In the genomic region with DNA sequence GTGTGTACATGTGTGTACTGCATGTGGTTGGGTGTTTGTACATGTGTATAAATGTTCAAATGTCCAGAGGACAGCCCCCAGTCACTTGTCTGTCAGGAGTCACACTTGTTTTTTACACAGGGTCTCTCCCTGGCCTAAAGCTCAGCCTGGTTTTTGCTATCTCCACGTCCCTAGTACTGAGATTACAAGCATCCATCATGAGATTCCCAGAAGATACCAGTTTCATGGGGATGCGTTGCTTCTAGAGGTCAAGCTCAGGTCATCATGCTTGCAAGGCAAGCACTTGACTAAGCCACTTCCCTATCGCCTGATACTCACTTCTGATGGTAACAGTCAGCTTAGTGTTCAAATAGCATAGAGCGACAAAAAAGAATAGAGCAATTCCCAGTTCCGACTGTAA, we compare ENCODE assay signal across 15 mouse cellular contexts.
"Had no signal": no experiment of that assay in that cellular context is flagged by ENCODE, and none has a peak within 500 bp of the region (broad histone marks: within the 10 kb centered on the region; RNA-seq: fewer than 3 reads in every experiment).

No protein-coding gene starts in this region.

- H3K36me3 ChIP-seq: kidney, embryonic 15.5 days; limb, embryonic 15.5 days; liver, embryonic 15.5 days; midbrain, embryonic 10.5 days; neural tube, embryonic 13.5 days had no signal

- H3K4me3 ChIP-seq: kidney, embryonic 15.5 days; limb, embryonic 15.5 days; liver, embryonic 15.5 days; midbrain, embryonic 10.5 days; neural tube, embryonic 13.5 days had no signal

- H3K27me3 ChIP-seq: kidney, embryonic 15.5 days; limb, embryonic 15.5 days; liver, embryonic 15.5 days; neural tube, embryonic 13.5 days had no signal

- DNase-seq: kidney, adult 18-20 months; kidney, postnatal 14 days; layer of hippocampus, postnatal 36 days; lung, embryonic 14.5 days; lung, postnatal 10 days; lung, postnatal 4 days; midbrain, embryonic 14.5 days; retina, postnatal 1 day; right cerebral cortex, postnatal 14 days; thymus, postnatal 36 days had no signal

- H3K27ac ChIP-seq: kidney, embryonic 15.5 days; limb, embryonic 15.5 days; liver, embryonic 15.5 days; midbrain, embryonic 10.5 days; neural tube, embryonic 13.5 days had no signal

- H3K4me1 ChIP-seq: kidney, embryonic 15.5 days; liver, embryonic 15.5 days; midbrain, embryonic 10.5 days; neural tube, embryonic 13.5 days had no signal

- H3K4me2 ChIP-seq: kidney, embryonic 15.5 days; limb, embryonic 15.5 days; liver, embryonic 15.5 days; lung, embryonic 14.5 days; neural tube, embryonic 13.5 days had no signal

- H3K9ac ChIP-seq: kidney, embryonic 15.5 days; limb, embryonic 15.5 days; liver, embryonic 15.5 days; lung, embryonic 14.5 days; neural tube, embryonic 13.5 days had no signal

- H3K9me3 ChIP-seq: kidney, embryonic 15.5 days; limb, embryonic 15.5 days; liver, embryonic 15.5 days; midbrain, embryonic 10.5 days; neural tube, embryonic 13.5 days had no signal
